Mouse (Mus musculus) ES-Bruce4 (cell line): ENCODE results near the gene Piwil4.

Experiments
- CTCF ChIP-seq: IDR thresholded peaks from one replicate; pipeline ENCODE4 v1.8.1; 2011; ENCODE audit warnings: low read depth, low read length
- POLR2A ChIP-seq: IDR thresholded peaks from one replicate; pipeline ENCODE4 v1.8.1; 2011; ENCODE audit warnings: low read length; ENCODE audit not compliant: insufficient read depth

- no peak for TF ChIP-seq CTCF
- no peak for TF ChIP-seq POLR2A
Observed at GRCm38 (mm10) chr9:14718332-14718691, 22.2 kb downstream of the Piwil4 start.
